Mouse (Mus musculus) kidney, adult 11 months (tissue): ENCODE measurements at regions not wholly inside any gene's neighbourhood (a gene's known extent, or its start where the extent isn't known, plus 50 kb on each side); places are given as distances from the start of the nearest gene placed in this dataset.

Experiments
- DNase-seq: peaks from one replicate; pipeline ENCODE4 v3.0.0; 2022

GRCm38 (mm10) chr7:71289702-71290101 lies 61.6 kb downstream of the Gm10295 start:
- no peak for DNase-seq

- no peak for DNase-seq
Measured at GRCm38 (mm10) chr7:71289266-71289665, 62.0 kb downstream of the Gm10295 start.

GRCm38 (mm10) chr7:71287441-71287840 lies 63.8 kb downstream of the Gm10295 start:
- DNase-seq: no peak

- no peak for DNase-seq
Measured at GRCm38 (mm10) chr7:71284246-71284645, 67.0 kb downstream of the Gm10295 start.

GRCm38 (mm10) chr7:71283419-71283818 lies 67.9 kb downstream of the Gm10295 start:
- DNase-seq: no peak

- DNase-seq: no peak
Measured at GRCm38 (mm10) chr7:71266101-71266500, 85.2 kb downstream of the Gm10295 start.

- peak; percentile 24 for DNase-seq
Measured at GRCm38 (mm10) chr7:71264115-71264514, 87.2 kb downstream of the Gm10295 start.

- no peak for DNase-seq
Measured at GRCm38 (mm10) chr7:71249669-71250068, 101.6 kb downstream of the Gm10295 start.

GRCm38 (mm10) chr7:71249216-71249615 lies 102.1 kb downstream of the Gm10295 start:
- peak; percentile 20 for DNase-seq

GRCm38 (mm10) chr7:71247922-71248321 lies 103.4 kb downstream of the Gm10295 start:
- DNase-seq: peak; percentile 39

- no peak for DNase-seq
Measured at GRCm38 (mm10) chr7:71242379-71242911, 108.8 kb downstream of the Gm10295 start.

- no peak for DNase-seq
Measured at GRCm38 (mm10) chr7:71239207-71239606, 112.1 kb downstream of the Gm10295 start.

GRCm38 (mm10) chr7:71236334-71236733 lies 115.0 kb downstream of the Gm10295 start:
- no peak for DNase-seq

GRCm38 (mm10) chr7:71234176-71234769 lies 117.0 kb downstream of the Gm10295 start:
- no peak for DNase-seq

- no peak for DNase-seq
Measured at GRCm38 (mm10) chr7:71232821-71233815, 118.2 kb downstream of the Gm10295 start.

- DNase-seq: no peak
Measured at GRCm38 (mm10) chr7:71230901-71231477, 120.3 kb downstream of the Gm10295 start.

- no peak for DNase-seq
Measured at GRCm38 (mm10) chr7:71229183-71229582, 122.1 kb downstream of the Gm10295 start.

- no peak for DNase-seq
Measured at GRCm38 (mm10) chr7:71224320-71224865, 126.9 kb downstream of the Gm10295 start.

- peak; percentile 70 for DNase-seq
Measured at GRCm38 (mm10) chr7:71223513-71224319, 127.6 kb downstream of the Gm10295 start.

- no peak for DNase-seq
Measured at GRCm38 (mm10) chr7:71217344-71217743, 133.9 kb downstream of the Gm10295 start.

GRCm38 (mm10) chr7:71216808-71217207 lies 134.5 kb downstream of the Gm10295 start:
- DNase-seq: peak; percentile 62

GRCm38 (mm10) chr7:71214500-71215055 lies 136.7 kb downstream of the Gm10295 start:
- DNase-seq: peak; percentile 44
